Mouse (Mus musculus) testis, postnatal 10 days (tissue): ENCODE results near the gene Gm21761.
"Not testable (repeated sequence)": the region's sequence is repeated elsewhere in the genome, so short reads cannot be mapped to it uniquely, and the experiment has no call there.

ENCODE experiments used
- DNase-seq: peaks from one replicate; pipeline ENCODE4 v3.0.0; 2021; ENCODE audit warnings: low spot score

Gene Gm21761

GRCm38 (mm10) chr13:119929172-119929571, at the start of gene Gm21761:
Gene Gm21761, minus strand, starts transcription at chr13:119929272.
- DNase-seq = not testable (repeated sequence)

DNA sequence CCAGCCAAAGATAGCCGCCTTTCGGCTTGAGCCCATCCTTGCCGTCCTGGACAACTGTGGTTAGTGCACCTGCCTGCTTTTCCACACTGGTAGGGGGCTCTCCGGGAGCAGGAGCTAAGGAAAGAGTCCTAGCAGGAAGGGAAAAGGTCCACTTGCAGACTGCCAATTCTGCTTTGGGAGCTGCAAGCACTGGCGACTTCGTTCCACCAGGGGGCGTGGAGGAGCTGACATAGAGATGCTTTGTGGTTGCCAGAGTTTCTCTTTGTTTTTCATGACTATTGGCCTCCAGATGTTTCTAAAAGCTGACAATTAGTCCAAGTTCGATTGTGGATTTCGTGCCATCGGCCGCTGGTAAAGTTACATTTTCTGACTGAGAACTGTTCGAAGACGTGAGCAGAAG, 40.1 kb upstream of the Gm21761 start:
- not testable (repeated sequence) for DNase-seq

- not testable (repeated sequence) for DNase-seq
Measured at GRCm38 (mm10) chr13:119968193-119968592, 39.1 kb upstream of the Gm21761 start.

DNA sequence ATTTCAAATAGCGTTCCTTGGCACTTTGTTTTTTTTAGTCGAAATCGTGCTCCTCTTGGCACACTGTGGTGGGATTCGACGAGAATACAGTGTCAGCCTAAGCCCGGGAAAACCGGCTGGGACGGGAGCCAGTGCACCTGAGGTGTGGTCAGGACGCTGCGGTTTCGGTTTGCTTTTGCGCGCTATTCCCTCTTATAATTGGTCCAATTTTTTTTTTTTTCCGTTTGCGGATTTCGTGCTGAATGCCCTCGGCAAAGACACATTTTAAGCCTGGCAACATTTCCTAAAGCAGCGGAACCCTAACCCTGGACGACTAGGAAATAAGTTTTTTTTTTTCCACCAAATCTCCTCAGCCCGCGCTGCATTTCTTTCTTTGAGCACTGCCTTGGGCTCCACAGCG, 36.9 kb upstream of the Gm21761 start:
- DNase-seq = peak; percentile 51

GRCm38 (mm10) chr13:119965302-119965952, 36.4 kb upstream of the Gm21761 start:
- not testable (repeated sequence) for DNase-seq

GRCm38 (mm10) chr13:119962856-119963255, 33.8 kb upstream of the Gm21761 start:
- DNase-seq = not testable (repeated sequence)

GRCm38 (mm10) chr13:119955567-119955966, 26.5 kb upstream of the Gm21761 start:
- DNase-seq = not testable (repeated sequence)

DNA sequence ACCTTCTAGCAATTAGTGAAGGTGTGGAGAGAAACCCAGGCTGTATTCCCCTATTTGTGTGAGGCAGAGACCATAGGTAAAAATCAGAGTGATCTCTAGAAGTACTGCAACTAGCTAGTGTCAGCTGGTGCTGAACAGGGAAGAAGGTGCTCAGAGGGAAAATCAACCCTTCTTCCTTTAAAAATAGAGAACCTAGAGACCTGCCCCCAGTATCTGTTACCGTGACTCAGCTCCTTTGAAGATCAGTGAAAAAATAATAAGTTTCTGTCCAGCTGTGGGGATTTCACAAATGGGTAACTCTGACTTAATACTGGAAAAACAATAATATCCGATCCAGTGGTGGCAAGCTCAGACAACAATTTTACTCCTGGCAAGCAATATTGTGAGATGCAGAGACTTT, 26.0 kb upstream of the Gm21761 start:
- not testable (repeated sequence) for DNase-seq

- not testable (repeated sequence) for DNase-seq
Measured at GRCm38 (mm10) chr13:119950706-119951105, 21.6 kb upstream of the Gm21761 start, which contains the start of gene B020031M17Rik. Gene B020031M17Rik, minus strand, starts transcription at chr13:119950806.

DNA sequence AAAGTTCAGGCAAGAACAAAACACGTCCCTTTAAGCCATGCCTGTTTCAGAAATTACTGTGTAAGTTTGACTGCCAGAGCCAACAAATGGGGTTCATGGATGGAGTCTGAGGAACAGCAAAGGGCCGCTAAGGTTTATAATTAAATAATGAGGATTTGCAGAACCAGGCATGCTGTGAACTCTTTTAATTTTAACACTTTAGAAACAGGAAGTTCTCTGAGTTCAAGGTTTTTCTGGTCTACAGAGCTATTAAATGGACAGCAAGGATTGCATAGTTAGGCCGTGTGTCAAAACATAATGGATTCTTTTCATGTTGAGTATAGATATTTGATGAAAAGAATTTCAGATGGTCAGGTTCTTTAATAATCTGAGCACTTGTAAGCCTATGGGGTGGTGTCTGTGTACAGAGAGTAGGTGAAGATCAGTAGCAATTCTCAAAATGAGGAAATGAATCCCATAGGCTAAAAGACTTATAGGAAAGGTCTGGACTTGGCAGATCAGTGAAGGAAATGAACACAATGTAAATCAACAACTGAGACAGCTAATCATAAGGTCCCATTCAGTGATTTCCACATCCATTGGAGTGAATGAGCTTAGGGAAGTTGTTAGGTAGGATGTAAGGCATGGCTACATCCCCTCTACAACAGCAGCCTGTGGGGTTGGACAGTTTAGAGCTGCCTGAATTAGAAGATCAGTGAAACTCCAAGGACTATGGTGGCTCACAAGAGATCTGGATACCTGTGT, 4.3 kb downstream of the Gm21761 start:
- not testable (repeated sequence) for DNase-seq

DNA sequence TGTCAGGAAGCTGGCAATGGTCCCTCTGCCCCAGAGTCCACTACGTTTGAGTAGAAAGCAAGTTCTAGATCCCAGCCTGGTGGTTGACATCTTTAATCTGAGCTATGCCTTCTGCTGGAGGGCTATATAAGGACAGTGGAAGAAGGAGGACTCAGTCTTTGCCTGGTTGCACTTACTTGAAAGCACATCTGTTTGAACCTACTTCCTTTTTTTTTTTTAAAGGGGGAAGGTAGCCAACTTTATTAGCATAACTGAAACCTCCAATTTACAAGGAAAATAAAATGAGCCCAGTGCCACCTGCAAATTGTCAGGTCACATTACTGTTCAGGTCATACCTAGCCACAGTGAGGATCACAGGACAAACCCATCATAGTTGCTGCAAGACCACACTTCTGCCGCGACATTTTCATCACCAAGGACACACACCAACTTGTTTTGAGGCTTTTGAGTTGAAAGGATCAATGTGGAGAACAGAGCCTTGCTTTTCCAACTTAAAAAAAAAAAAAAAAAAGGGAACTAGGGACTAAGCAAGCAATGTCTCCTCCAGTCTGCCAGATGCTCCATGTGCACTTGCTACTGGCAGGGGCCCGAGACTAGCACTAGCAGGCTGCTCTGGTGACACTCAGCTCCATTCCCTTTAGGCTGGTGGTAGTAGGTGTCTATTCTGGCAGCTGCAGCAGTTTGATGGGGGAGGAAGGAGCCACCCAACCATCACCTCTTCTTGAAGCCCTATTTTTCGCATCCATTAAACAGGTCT, 11.9 kb downstream of the Gm21761 start:
- not testable (repeated sequence) for DNase-seq

DNA sequence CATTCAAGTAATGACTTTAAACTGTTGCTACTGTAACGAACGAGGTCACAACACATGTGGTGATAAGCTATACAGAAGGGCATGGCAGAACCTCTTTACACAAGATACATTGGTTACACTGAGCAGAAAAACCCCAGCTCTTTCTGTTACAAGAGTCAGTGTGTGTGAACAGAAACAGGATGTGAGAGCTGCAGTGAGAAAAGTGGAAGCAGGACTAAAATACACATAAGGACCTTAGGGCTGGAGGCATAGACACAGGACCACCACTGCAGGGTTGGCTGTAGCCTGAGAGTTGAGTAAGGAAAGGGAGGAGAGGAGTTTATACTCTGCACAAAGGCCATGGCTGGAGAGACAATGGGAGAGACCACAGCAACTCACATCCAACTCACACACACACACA, 12.6 kb downstream of the Gm21761 start:
- not testable (repeated sequence) for DNase-seq

GRCm38 (mm10) chr13:119898549-119898948, 30.5 kb downstream of the Gm21761 start:
- DNase-seq = not testable (repeated sequence)

DNA sequence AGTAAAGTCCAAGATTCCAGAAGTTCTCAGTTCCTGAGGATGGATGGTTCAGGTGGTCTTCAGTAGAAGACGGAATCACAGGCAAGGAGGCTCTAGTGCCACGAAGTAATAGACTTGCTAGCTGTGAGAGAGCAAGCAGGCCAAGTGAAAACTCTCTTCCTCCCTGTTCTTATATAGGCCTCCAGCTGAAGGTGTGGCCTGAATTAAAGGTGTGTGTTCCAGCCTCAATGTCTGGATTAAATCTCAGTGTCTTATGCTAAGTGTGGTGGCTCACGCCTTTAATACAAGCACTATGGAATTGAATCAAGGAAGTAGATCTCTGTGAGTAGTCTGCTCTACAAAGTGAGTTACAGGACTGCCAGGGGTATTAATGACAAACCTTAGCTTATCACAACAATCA, 34.4 kb downstream of the Gm21761 start, which contains the start of gene Tcstv1:
TSS of gene Tcstv1 (minus strand) at position 101 of the 400 bp plus-strand sequence.
- not testable (repeated sequence) for DNase-seq

DNA sequence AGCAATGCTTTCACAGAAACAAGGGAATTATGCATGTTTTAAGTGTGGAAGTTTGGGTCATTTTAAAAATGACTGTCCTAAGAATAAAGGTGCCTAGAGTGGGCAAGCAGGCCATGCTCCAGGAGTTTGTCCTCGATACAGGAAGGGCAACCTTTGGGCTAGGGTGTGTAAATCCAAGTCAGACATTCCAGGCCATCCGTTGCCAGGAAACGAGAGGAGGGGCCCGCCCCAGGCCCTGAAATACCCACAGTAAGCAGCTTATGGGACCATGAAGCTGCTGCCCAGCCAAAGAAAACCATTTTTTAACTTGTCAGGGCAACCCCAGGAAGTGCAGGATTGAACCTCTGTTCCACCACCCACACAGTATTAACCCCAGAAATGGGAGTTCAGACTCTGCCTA, 42.2 kb downstream of the Gm21761 start:
- not testable (repeated sequence) for DNase-seq

DNA sequence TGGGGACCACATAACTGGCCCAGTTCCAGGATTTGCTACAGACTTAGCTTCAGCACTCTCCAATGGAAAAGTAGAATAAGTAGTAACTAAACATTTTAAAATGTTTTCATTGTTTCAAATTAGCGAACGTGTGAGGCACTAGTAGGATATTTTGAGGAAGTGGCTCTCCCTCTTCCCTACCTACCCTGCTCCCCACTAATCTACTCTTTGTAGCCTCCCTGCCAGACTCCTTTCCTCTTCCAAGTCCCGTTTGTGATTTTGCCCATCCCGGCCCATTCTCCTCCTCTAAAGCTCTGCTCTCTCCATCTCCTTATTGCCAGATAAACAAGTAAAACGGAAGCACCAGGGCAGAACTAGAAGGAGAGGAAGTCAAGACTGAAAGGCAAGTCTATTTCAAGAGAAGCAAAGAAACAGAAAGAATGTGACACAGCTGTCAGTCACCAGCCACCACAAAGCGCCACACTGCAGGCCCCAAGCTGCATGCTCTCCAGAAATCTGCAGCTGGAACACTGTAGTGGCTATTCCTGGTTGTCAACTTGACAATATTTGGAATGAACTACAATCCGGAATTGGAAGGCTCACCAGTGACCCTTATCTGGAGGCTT, 64.6 kb downstream of the Gm21761 start:
- DNase-seq = not testable (repeated sequence)

GRCm38 (mm10) chr13:119862399-119862798, 66.7 kb downstream of the Gm21761 start:
- not testable (repeated sequence) for DNase-seq
